Mouse (Mus musculus) heart, adult 2 months (tissue): ENCODE measurements around the gene Prdm5.

Experiments used
- CTCF ChIP-seq: fragments of 200-600 bp; IDR thresholded peaks from 2 replicates; pipeline ENCODE4 v1.8.1; 2022; ENCODE audit warnings: antibody characterized with exemption, mild to moderate bottlenecking, moderate library complexity
- EP300 ChIP-seq: fragments of 200-500 bp; IDR thresholded peaks from 2 replicates; pipeline ENCODE4 v1.6.1; 2011; ENCODE audit warnings: low read depth, low read length, control low read depth; ENCODE audit not compliant: insufficient read depth

DNA sequence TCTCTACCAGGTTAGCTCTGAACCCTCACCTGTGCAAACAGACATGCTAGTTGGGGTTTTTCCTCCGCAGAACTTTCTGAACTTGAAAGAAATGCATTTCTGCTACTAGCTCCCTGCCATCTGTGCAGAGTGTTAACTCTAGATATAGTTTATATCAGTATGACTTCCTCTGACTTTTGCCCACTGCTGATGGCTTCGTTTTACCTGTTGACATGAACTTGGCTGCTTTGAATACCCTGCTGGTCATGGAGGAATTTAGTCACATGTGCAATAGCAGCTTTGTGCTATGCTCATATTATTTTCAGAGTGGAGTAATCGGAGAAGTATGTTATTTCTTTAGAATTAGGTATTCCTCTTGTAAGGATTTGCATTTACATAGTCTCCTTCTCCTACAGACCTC lies 142.9 kb downstream of the Prdm5 start:
- TF ChIP-seq CTCF (no peak), EP300 (no peak)
